Mouse (Mus musculus) lung, adult 2 months (tissue): ENCODE data around the gene Slc25a22. TPM values are rescaled to one million over a fixed set of nuclear protein-coding genes. Genes with fewer than 3 reads are reported as not detected.

Source experiments
- DNase-seq: peaks from one replicate; pipeline ENCODE4 v3.0.0; 2022
- H3K4me1 ChIP-seq: fragments of 200-500 bp; 2 replicates; pipeline ENCODE4 v1.6.1; 2011; ENCODE audit warnings: low read length; ENCODE audit not compliant: control insufficient read depth, insufficient read depth
- H3K4me3 ChIP-seq: fragments of 200-500 bp; replicated peaks from 2 replicates; pipeline ENCODE3; 2011; ENCODE audit warnings: low read depth, mild to moderate bottlenecking, control low read depth, low read length; ENCODE audit errors: extremely low read depth
- CTCF ChIP-seq: fragments of 200-500 bp; IDR thresholded peaks from 2 replicates; pipeline ENCODE4 v1.5.1; 2011; ENCODE audit warnings: mild to moderate bottlenecking, low read length, control low read depth; ENCODE audit not compliant: insufficient read depth
- POLR2A ChIP-seq: fragments of 200-500 bp; IDR thresholded peaks from 2 replicates; pipeline ENCODE4 v1.6.1; 2011; ENCODE audit warnings: low read depth, mild to moderate bottlenecking, control low read depth, low read length, borderline replicate concordance; ENCODE audit errors: extremely low read depth
- WGBS: fragments of 180-500 bp; shearing (Covaris S2); methylation state at CpG from one replicate; pipeline ENCODE4 v1.1.7; 2018; 5-methylcytosine and 5-hydroxymethylcytosine counted together
- polyA plus RNA-seq: library from polyadenylated mRNA; depleted of rRNA; stranded (reverse); fragments of >200 nt; gene quantifications from 2 replicates; pipeline ENCODE4 v1.2.3, GENCODE M21; 2012

Gene Slc25a22
- polyA plus RNA-seq, 1 experiment = 48.6 TPM

DNA sequence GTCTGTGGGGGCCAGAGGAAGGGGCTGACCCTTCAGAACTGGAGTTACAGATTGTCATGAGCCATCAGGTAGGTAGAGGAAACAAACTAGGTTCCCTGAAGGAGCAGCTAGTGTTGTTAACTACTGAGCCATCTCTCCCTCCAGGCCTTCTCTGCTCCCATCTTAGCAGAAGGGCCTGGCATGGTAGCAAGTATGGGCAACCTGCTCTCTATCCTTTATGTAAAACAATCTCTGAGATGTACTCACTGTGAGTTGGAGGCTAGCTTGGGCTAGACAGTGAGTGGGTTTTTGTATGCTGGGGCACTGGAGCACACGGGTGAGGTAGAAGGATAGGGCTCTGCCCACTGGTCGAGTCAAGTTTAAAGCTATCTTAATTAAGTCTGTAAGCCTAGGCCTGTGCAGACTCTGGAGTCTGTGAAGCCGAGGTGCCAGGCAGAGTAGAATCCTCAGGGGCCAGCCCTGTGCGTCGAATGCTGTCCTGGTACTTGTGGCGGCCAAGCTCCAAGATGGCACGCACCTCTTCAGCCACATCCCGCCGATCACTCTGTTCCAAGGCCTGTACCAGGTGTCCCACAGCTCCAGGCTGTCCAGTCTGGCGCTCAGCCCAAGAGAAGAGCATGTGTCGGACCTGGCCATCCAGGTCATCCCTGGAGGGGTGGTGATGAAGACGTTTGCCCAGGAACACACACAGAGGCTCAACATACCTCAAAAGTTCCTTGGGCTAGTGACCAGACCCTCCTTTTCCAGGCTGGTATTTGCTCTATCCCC is 693 bp upstream of the Slc25a22 start:
- 93% methylated on average over 12 of the region's 12 CpGs for WGBS
- TF ChIP-seq POLR2A (no peak), CTCF (no peak)

DNA sequence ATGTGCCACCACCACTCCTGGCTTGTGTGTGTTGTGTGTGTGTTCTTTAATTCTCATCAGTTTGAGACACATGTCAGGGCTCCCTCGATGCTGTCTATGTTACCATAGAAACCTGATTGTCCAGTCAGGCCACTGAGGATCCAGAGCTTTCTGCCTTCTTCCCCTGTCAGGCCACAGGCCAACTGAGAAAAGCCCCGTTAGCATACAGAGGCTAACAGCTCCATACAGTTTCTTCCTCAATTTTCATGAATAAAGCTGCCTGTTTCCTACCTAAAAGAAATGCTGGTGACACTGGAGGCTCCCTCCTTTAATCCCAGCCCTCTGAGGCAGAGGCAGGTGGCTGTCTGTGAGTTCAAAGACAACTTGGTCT is 1.2 kb downstream of the Slc25a22 start:
- 46% methylated on average over 2 of the region's 2 CpGs for WGBS
- TF ChIP-seq POLR2A (no peak), CTCF (no peak)
- peaks cover 13% of the 10 kb centered on the region for H3K4me1 ChIP-seq
- H3K4me3 ChIP-seq = no peak overlapping the region
- no peak for DNase-seq

More for the DNA sequence above, 693 bp upstream of the Slc25a22 start:
- peaks cover 15% of the 10 kb centered on the region for H3K4me1 ChIP-seq
- no peak for DNase-seq
- no peak overlapping the region for H3K4me3 ChIP-seq

DNA sequence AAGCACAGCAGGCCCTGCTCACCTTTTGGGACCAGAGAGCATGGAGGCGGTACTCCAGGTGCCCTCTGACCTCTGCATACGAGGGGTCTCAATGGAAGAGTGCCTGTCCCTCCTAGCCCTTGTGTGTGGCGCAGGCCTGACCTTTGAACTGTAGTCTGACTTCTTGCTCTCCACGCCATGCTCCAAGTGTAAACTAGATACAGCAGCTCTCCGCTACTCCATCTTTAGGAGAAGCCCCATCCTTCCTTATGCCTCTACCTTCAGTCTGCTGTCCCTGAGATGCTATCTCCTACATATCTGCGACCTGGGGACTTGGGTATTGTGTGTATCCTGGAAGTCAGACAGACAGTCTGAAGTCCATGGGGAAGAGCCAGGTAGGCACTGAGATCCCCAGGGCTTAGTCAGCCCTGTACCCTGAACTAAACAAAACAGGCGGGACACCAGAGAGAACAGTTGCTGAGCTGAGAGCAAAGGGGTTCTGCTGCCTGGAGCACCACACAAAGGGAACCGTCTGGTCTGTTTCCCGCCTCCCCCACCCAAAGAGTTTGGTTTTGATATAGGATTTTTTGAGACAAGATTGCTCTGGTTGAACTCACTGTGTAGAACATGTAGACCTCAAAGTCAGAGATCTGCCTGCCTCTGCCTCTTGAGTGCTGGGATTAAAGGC is 1.7 kb downstream of the Slc25a22 start:
- DNase-seq = no peak
- 77% methylated on average over 9 of the region's 9 CpGs for WGBS
- peaks cover 13% of the 10 kb centered on the region for H3K4me1 ChIP-seq
- H3K4me3 ChIP-seq = no peak overlapping the region
- TF ChIP-seq POLR2A = no peak
- TF ChIP-seq CTCF = no peak

DNA sequence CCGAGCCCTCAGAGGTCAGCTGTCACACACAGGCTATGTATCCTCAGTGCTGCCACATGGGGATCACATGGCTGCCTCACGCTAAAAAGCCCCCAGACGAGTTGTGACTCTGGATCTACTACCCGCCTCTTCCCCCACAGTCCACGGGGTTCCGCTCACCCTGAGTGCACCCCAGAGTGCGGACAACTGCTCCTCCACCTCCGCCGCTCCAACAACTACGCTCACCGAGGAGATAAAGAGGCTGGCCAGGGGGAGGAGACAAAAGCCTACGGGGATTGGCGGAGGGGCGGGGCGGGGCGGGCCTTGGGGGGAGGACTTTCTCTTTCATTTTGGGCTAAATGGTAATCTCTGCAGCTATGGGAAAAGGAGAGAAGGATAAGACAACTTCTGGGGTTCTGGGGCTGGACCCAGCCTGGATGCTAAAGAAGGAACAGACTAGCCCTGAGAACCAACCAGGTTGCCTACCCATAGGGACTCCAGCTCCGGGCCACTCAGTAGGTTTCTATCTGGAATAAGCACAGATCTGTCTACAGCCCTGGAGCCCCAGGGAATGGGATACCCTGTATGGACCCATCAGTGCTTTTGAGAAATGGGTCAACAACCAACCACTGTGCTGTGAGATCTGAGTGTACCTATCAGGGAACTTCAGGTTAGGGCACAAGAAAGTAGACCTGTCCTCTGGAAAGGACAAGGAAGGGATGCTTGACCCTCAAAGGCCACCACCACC is 2.4 kb downstream of the Slc25a22 start:
- no peak for TF ChIP-seq CTCF
- peak; percentile 68; the same call in 1 of the 2 replicates for TF ChIP-seq POLR2A
- Histone ChIP-seq H3K4me1 (peaks cover 11% of the 10 kb centered on the region), H3K4me3 (peak overlapping the region; percentile 66)
- peak; percentile 58 for DNase-seq
- 3% methylated on average over 17 of the region's 17 CpGs for WGBS

DNA sequence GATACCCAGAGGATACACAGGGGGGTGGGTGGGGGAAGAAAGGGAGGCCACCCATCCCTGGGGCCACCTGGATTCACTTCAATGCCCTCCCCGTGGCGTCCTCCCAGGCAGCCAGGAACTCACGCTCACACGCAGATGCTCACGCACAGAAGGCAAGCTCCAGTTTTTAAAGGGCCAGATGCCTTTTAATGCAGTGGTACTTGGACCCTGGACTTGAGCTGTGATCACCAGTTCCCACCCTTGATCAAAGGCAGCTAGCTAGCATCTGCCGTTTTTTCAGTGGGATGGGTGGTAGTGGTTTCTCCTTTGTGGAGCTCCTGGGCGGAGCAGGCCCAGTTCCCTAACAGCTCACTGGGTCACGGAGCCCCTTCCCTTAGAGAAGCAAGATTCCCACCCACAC is 3.2 kb downstream of the Slc25a22 start:
- peak overlapping the region; percentile 66 for H3K4me3 ChIP-seq
- 18% methylated on average over 8 of the region's 8 CpGs for WGBS
- no peak for DNase-seq
- H3K4me1 ChIP-seq = peaks cover 11% of the 10 kb centered on the region
- TF ChIP-seq CTCF (no peak), POLR2A (no peak)

DNA sequence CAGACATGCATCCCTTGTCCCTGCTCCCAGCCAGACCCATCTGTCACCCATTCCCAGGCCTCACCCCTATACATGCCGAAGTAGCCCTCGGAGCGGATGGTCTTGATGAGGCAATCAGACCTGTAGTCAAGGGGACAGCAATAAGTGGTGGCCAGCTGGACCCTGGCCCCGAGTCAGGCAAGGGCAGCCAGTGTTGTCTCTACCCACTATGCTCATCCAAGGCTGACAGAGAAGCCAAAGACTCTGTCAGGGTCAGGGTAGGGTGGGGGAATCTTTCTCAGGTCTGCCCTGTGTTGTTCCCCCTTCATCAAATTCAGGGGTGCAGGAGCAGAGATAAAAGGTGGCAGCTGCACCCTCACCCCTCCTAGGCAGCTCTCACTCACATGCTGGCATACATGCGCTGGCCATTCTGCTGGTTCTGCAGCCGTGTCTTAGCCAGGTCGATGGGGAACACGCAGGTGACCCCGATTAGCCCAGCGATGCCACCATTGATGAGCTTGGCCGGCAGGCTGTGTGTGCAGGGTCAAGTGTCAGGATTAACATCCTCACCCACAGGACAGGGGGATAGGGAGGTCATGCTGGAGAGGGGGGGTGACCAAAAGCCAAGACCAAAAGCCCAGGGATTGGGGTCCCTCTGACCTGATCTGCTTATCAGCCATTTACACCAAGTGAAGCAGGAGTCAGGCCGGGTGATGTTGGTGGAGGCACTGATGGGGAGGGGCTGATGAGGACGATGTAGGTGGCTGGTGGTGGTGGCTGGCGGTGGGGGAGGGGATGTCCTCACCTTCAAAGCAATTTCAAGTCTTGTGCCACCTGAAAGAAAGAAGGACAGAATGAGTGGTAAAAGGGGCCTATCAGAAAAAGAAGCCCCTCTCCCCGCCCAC is 3.9 kb downstream of the Slc25a22 start:
- Histone ChIP-seq H3K4me3 (peak overlapping the region; percentile 3), H3K4me1 (peaks cover 11% of the 10 kb centered on the region)
- DNase-seq = no peak
- 77% methylated on average over 15 of the region's 15 CpGs for WGBS
- no peak for TF ChIP-seq POLR2A
- no peak for TF ChIP-seq CTCF

DNA sequence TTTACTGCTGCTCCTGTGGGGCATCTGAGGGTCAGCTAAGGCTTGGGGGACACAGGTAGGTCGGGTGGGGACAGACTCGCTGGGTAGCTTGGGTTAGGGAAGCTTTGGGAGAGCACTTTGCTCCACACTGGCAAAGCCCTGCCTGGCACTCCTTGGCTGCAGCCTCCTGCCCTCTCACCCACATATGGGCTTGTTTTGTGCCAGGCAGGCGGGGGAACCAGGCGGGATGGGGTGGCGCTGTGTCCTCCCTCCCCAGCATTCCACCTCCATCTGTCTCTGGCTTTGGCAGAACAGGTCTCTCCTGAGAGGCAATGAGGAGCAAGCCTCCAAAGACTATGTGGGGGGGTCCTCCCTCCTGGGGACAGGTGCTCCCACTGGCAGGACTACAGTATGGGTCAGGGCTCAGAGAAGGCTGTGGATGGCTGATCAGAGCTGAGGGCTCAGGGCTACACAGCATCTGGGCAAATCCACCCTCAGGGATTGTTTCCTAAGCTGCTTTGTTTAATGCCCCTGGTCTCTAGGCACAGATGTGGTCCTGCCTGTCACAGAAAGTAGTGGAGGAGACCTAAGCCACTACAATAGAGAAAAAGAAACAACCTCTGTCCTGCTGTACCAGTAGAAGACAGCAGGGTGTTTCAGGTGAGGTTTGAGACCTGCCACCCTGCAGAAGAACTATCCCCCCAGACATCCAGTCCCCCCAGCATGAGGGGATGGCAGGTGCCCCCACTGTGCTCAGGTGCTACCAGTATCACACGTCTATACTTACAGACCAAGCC is 4.8 kb downstream of the Slc25a22 start:
- Histone ChIP-seq H3K4me3 (no peak overlapping the region), H3K4me1 (peaks cover 11% of the 10 kb centered on the region)
- WGBS = 85% methylated on average over 6 of the region's 6 CpGs
- TF ChIP-seq CTCF (no peak), POLR2A (no peak)
- DNase-seq = no peak

DNA sequence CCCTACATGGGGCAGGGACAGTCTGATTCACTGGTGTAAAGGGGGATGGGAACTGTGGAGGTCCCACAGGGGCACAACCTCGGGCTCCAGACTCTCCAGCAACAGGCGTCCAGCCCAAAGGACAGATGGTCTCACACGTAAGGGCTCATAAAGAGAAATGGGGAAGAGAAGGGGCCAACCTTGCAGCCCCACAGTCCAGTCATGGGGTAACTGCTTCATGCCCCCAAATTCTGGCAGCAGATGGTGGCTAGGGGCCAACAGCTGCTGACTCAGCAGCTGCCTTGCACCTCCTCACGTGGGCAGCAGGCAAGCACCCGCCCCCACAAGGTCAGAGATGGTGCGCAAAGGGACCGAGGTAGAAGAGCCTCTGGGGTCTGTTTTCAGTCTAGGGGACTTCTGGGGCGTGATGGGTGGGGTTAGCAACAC is 5.5 kb downstream of the Slc25a22 start:
- 79% methylated on average over 8 of the region's 8 CpGs for WGBS
- TF ChIP-seq CTCF (no peak), POLR2A (no peak)
- H3K4me3 ChIP-seq = no peak overlapping the region
- DNase-seq = no peak
- H3K4me1 ChIP-seq = peaks cover 11% of the 10 kb centered on the region
